Mouse (Mus musculus) thymus, adult 2 months (tissue): ENCODE results near the gene Cbfa2t3.

Experiments used
- CTCF ChIP-seq: fragments of 200-500 bp; IDR thresholded peaks from 2 replicates; pipeline ENCODE4 v1.5.1; 2012; ENCODE audit warnings: mild to moderate bottlenecking, control low read depth, low read length, moderate library complexity, borderline replicate concordance; ENCODE audit not compliant: control insufficient read depth, poor library complexity, insufficient read depth; ENCODE audit errors: extremely low read depth
- POLR2A ChIP-seq: fragments of 200-500 bp; IDR thresholded peaks from 2 replicates; pipeline ENCODE4 v1.6.1; 2012; ENCODE audit warnings: mild to moderate bottlenecking, low read length, control low read depth, moderate library complexity; ENCODE audit not compliant: control insufficient read depth, poor library complexity, insufficient read depth; ENCODE audit errors: extremely low read depth

GRCm38 (mm10) chr8:122633205-122633604 lies 65.7 kb downstream of the Cbfa2t3 start:
- no peak for TF ChIP-seq CTCF
- no peak for TF ChIP-seq POLR2A
